ENCODE assay signal across 13 mouse cellular contexts in the genomic region with DNA sequence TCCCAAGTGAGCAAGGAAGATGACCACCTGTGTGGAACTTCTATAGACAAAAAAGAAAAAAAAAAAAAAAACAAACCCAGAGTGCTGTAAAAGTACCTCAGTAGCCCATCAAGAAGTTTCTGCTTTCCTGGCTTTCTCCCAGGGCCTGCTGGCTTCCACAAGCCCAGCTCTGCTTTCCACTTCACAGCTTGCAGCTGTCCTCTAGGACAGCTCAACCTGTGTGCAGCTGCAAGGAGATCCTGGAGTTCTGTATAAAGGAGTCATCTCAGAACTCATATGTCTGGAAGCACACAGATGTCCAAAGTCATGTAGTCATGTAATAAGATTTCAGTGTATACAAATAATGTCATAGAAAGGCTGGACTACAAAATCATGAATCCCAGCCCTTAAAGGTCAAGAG.
"Had no signal": no experiment of that assay in that cellular context is flagged by ENCODE, and none has a peak within 500 bp of the region (broad histone marks: within the 10 kb centered on the region; RNA-seq: fewer than 3 reads in every experiment).

No protein-coding gene starts in this region.

- H3K9me3 ChIP-seq: kidney, embryonic 15.5 days; limb, embryonic 15.5 days; liver, embryonic 12.5 days; midbrain, embryonic 12.5 days; neural tube, embryonic 13.5 days; stomach, embryonic 15.5 days had no signal

- DNase-seq: layer of hippocampus, adult 9-11 months; layer of hippocampus, postnatal 36 days; retina, postnatal 1 day; right cerebral cortex, postnatal 4 days; spleen, adult 18-20 months; thymus, postnatal 4 days had no signal

- H3K4me3 ChIP-seq: kidney, embryonic 15.5 days; limb, embryonic 15.5 days; liver, embryonic 12.5 days; midbrain, embryonic 12.5 days; neural tube, embryonic 13.5 days; stomach, embryonic 15.5 days had no signal

- H3K27me3 ChIP-seq: kidney, embryonic 15.5 days; limb, embryonic 15.5 days; liver, embryonic 12.5 days; midbrain, embryonic 12.5 days; neural tube, embryonic 13.5 days; stomach, embryonic 15.5 days had no signal

- H3K27ac ChIP-seq: kidney, embryonic 15.5 days; limb, embryonic 15.5 days; liver, embryonic 12.5 days; midbrain, embryonic 12.5 days; neural tube, embryonic 13.5 days; stomach, embryonic 15.5 days had no signal

- H3K9ac ChIP-seq: kidney, embryonic 15.5 days; limb, embryonic 15.5 days; liver, embryonic 12.5 days; midbrain, embryonic 12.5 days; neural tube, embryonic 13.5 days; stomach, embryonic 15.5 days had no signal

- H3K36me3 ChIP-seq: kidney, embryonic 15.5 days; limb, embryonic 15.5 days; liver, embryonic 12.5 days; midbrain, embryonic 12.5 days; neural tube, embryonic 13.5 days; stomach, embryonic 15.5 days had no signal

- H3K4me2 ChIP-seq: kidney, embryonic 15.5 days; limb, embryonic 15.5 days; liver, embryonic 12.5 days; midbrain, embryonic 12.5 days; neural tube, embryonic 13.5 days; stomach, embryonic 15.5 days had no signal

- ATAC-seq: liver, embryonic 12.5 days; midbrain, embryonic 16.5 days had no signal
